Mouse (Mus musculus): ENCODE measurements around the gene Epb41l4b.

DNA sequence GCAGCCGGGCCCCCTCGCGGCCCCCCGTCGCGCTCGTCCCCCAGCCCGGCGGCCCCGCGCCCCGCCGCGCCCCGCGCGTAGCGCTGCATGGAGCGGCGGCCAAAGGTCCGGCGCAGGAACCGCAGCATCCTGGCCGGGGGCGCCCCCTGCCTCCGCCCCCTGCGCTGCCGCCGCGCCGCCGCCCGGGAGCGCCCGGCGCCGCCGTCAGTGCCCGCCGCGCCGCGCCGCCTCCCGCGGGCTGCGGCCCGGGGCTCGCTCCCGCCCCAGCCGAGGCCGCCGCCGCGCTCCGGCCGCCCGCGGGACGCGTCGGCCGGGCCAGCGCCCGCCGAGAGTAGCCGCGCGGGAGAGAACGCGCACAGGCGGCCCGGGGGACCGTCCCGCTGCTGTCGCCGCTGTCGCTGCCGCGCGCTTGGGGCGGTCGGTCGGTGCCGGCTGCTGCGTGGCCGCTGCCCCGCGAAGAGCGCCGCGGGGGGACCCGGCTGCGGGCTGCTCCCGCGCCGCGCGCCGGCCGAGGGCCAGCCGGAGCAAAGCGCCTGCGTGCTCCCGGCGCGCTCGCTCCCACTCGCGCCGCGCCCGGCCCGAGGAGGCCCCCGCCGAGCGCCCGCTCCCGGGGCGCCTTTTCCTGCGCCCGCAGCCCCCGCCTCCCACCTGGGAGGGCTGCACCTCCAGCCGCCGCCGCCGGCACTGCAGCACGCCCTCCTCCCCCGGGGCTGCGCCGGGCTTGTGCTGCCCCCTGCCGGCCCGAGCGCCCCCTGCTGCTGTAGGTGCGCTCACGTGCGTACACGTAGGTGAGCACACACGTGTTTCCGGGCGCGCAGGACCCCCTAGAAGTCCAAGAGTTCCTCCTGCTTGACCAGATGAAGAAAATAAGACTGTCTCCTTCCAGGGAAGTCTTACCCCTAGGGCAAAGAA lies at the start of gene Epb41l4b:
- peak; percentile 93 for TF ChIP-seq CTCF (IDR thresholded peaks at IDR 0.05)
- TF ChIP-seq EP300 (IDR thresholded peaks at IDR 0.05) = no peak

All from lung, postnatal 0 days (tissue).